Mouse (Mus musculus) G1E (cell line): Measurements from ENCODE around the gene Plekhg1.

Experiments
- CTCF ChIP-seq: IDR thresholded peaks from 2 replicates; pipeline ENCODE4 v1.5.1; 2012; ENCODE audit warnings: low read depth, low read length, inconsistent platforms, mixed read lengths
- GATA1 ChIP-seq: IDR thresholded peaks from 2 replicates; pipeline ENCODE4 v1.6.1; 2012; ENCODE audit warnings: borderline replicate concordance, low read length, inconsistent platforms, mixed read lengths
- GATA2 ChIP-seq: IDR thresholded peaks from 2 replicates; pipeline ENCODE4 v1.6.1; 2012; ENCODE audit warnings: low read depth, low read length, inconsistent platforms, borderline replicate concordance
- TAL1 ChIP-seq: conservative IDR thresholded peaks from 2 replicates; pipeline ENCODE4 v1.6.1; 2012; ENCODE audit warnings: low read depth, low read length, inconsistent platforms, mixed read lengths

- TF ChIP-seq CTCF (no peak), TAL1 (no peak), GATA2 (no peak), GATA1 (no peak)
Observed at GRCm38 (mm10) chr10:3769131-3769530, 29.0 kb downstream of the Plekhg1 start.
